Mouse (Mus musculus) ES-Bruce4 (cell line): Measurements from ENCODE around the gene 2310057J18Rik.
"Not testable (repeated sequence)": the region's sequence is repeated elsewhere in the genome, so short reads cannot be mapped to it uniquely, and the experiment has no call there.

Experiments used
- CTCF ChIP-seq: IDR thresholded peaks from one replicate; pipeline ENCODE4 v1.8.1; 2011; ENCODE audit warnings: low read depth, low read length
- EP300 ChIP-seq: IDR thresholded peaks from 2 replicates; pipeline ENCODE4 v1.6.1; 2011; ENCODE audit warnings: low read depth, low read length; ENCODE audit not compliant: insufficient read depth

GRCm38 (mm10) chr10:29029960-29030359, 43.9 kb upstream of the 2310057J18Rik start:
- TF ChIP-seq CTCF, EP300: not testable (repeated sequence)
